Mouse (Mus musculus) C2C12 (cell line): ENCODE data around the gene Hjurp. TPM values are rescaled to one million over a fixed set of nuclear protein-coding genes. Genes with fewer than 3 reads are reported as not detected.

Experiments used
- H3K27me3 ChIP-seq: one replicate; pipeline ENCODE4 v1.6.1; 2011; ENCODE audit not compliant: control insufficient read depth, insufficient read depth, insufficient read length
- H3K36me3 ChIP-seq: one replicate; pipeline ENCODE4 v1.6.1; 2011; ENCODE audit not compliant: control insufficient read depth, insufficient read depth
- H3K4me3 ChIP-seq: one replicate; pipeline ENCODE4 v1.5.1; 2011; ENCODE audit warnings: mild to moderate bottlenecking, control low read depth; ENCODE audit not compliant: poor library complexity, insufficient read depth, severe bottlenecking
- H3K79me2 ChIP-seq: one replicate; pipeline ENCODE4 v1.6.1; 2011; ENCODE audit not compliant: control insufficient read depth, insufficient read depth
- H3K79me3 ChIP-seq: one replicate; pipeline ENCODE4 v1.6.1; 2011; ENCODE audit warnings: low read depth, control low read depth
- H3ac ChIP-seq: one replicate; pipeline ENCODE3; 2011; ENCODE audit warnings: low read depth; ENCODE audit not compliant: control insufficient read depth, insufficient read length
- CEBPB ChIP-seq: IDR thresholded peaks from one replicate; pipeline ENCODE4 v1.6.1; 2011; ENCODE audit warnings: low read depth, mild to moderate bottlenecking, control low read depth, moderate library complexity
- CTCF ChIP-seq: IDR thresholded peaks from one replicate; pipeline ENCODE4 v1.5.1; 2011; ENCODE audit not compliant: control insufficient read depth, insufficient read depth, insufficient read length
- FOSL1 ChIP-seq: IDR thresholded peaks from one replicate; pipeline ENCODE4 v1.8.0; 2011; ENCODE audit warnings: mild to moderate bottlenecking, low read length; ENCODE audit not compliant: poor library complexity, insufficient read depth, severe bottlenecking
- MAX ChIP-seq: IDR thresholded peaks from one replicate; pipeline ENCODE4 v1.6.1; 2011; ENCODE audit warnings: mild to moderate bottlenecking, control low read depth
- MYOD1 ChIP-seq: IDR thresholded peaks from one replicate; pipeline ENCODE4 v1.6.1; 2011; ENCODE audit warnings: low read depth; ENCODE audit not compliant: control insufficient read depth, insufficient read length
- MYOG ChIP-seq: IDR thresholded peaks from one replicate; pipeline ENCODE4 v1.6.1; 2011; ENCODE audit not compliant: control insufficient read depth, insufficient read length; ENCODE audit errors: extremely low read depth
- USF1 ChIP-seq: IDR thresholded peaks from one replicate; pipeline ENCODE4 v1.6.1; 2011; ENCODE audit warnings: low read depth, mild to moderate bottlenecking, control low read depth, moderate library complexity
- polyA plus RNA-seq: library from polyadenylated mRNA; unstranded; fragments of >200 nt; fragmentation: generic; extraction: Trizol; gene quantifications from one replicate; pipeline ENCODE4 v1.2.1, GENCODE M21; 2012; ENCODE audit warnings: missing spikeins

Gene Hjurp
- polyA plus RNA-seq, 1 experiment = 54.4 TPM

DNA sequence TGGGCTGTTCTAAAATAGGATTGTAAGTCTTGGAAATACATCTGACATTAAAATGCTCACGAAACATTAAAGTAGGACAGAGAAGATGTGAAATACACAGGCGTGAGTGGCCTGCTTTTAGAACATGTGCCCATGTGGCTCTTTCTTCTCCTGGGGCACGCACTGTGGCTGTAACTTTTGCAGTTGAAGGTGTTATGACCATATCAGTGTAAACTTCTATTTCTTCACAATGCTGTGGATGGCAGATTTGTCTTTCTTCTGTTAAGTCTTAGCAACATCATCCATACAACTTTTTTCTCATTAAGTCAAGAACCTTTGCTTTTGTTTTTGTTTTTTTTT is 11.3 kb upstream of the Hjurp start:
- TF ChIP-seq CTCF (no peak), MAX (no peak), MYOG (no peak), MYOD1 (no peak), FOSL1 (no peak), USF1 (no peak), CEBPB (no peak)
- Histone ChIP-seq H3K36me3 (no peaks in the 10 kb centered on the region), H3K79me3 (no peaks in the 10 kb centered on the region), H3ac (no peak overlapping the region), H3K4me3 (no peak overlapping the region), H3K79me2 (no peaks in the 10 kb centered on the region), H3K27me3 (peaks cover under 1% of the 10 kb centered on the region)

DNA sequence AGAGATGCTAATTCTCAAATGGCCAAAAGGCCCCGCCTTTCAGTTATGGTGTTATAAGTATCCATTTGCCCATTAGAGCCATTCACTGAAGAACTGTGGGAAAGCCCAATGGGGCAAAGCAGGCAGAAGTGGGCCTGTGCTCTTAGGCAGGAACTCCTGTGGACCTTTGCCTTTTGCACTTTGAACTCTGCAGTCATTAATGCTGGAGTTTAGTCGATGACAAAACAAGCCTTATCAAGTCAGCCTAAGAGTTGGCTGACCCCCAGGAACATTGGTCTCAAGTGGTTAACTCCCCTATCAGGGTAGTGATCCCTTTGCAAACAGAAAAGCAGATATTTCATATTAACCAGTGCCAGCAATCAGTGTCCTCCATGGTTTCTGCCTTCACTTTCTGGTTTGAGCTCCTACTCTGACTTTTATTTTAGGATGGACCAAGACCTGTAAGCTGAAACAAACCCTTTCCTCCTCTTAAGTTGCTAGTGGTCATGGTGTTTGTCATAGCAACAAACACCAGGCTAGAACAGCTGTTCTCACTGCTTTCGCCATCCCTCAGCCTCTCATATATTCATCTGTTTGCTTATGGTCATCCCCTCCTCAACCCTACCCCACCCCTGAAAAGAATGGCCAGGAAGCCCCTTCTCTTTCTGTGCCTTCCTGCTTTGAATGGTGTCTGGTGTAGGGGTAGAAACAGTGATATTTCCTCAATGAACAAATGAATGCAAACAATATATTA is 10.8 kb upstream of the Hjurp start:
- H3K79me2 ChIP-seq = no peaks in the 10 kb centered on the region
- no peak overlapping the region for H3K4me3 ChIP-seq
- no peak overlapping the region for H3ac ChIP-seq
- H3K27me3 ChIP-seq = no peaks in the 10 kb centered on the region
- no peaks in the 10 kb centered on the region for H3K79me3 ChIP-seq
- no peaks in the 10 kb centered on the region for H3K36me3 ChIP-seq
- no peak for TF ChIP-seq CEBPB
- TF ChIP-seq USF1 = no peak
- TF ChIP-seq MAX = no peak
- no peak for TF ChIP-seq CTCF
- TF ChIP-seq FOSL1 = no peak
- no peak for TF ChIP-seq MYOG
- TF ChIP-seq MYOD1 = no peak

DNA sequence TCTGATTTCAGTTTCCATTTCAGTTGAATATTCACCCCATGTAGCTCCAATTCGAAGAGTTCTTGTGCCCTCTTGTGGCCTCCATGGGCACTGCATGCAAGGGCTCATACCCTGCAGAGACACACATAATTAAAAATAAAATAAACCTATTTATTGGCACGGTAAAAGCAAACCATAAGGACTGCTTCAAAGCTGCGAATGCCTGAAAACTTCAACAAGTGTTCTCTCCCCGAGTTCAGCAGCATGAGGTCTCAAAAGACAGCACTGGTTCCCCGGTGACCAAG is 10.2 kb upstream of the Hjurp start:
- no peak overlapping the region for H3ac ChIP-seq
- H3K4me3 ChIP-seq = no peak overlapping the region
- no peaks in the 10 kb centered on the region for H3K79me2 ChIP-seq
- no peak for TF ChIP-seq USF1
- TF ChIP-seq CTCF = peak; percentile 62
- no peaks in the 10 kb centered on the region for H3K27me3 ChIP-seq
- H3K79me3 ChIP-seq = no peaks in the 10 kb centered on the region
- no peaks in the 10 kb centered on the region for H3K36me3 ChIP-seq

DNA sequence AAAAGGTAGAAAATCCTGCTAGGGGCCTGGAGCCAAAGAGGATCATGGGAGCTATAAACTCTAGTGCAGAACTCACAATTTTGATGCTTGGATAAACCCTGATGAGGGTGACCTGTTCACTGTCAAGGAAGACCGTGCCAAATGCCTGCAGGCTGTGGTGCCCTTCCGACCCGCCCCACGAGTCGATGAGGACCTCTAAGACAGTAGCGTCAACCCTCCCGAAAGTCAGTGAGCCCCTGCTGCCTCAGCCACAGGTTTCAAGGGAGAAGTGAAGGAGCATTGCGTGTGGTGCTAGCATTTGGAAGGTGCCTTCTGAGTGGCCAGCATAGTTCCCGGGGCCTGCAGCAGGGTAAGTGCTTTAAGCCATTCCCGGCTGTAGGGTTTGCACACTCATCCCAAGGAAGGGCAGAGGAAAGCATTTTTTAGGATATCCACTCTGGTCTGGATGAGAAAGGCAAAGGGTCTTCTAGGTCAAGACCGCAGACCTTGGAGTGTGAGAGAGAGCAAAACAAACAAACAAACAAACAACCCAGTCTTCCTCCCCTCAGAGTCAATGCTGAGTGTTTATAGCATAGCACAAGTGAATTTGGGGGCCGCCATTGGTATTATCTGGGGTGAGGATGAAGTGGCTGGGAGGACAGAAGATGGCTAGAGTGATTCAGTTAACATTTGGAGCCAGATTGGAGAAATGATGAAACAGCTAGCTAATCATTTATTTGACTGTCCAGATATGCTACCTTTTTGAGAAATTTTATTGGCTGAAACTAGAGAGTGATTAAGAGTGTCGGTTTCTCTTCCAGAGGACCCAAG is 9.7 kb upstream of the Hjurp start:
- Histone ChIP-seq H3K27me3 (no peaks in the 10 kb centered on the region), H3ac (no peak overlapping the region), H3K79me2 (no peaks in the 10 kb centered on the region), H3K36me3 (no peaks in the 10 kb centered on the region), H3K4me3 (no peak overlapping the region), H3K79me3 (no peaks in the 10 kb centered on the region)
- TF ChIP-seq MYOD1 = no peak
- no peak for TF ChIP-seq MYOG
- no peak for TF ChIP-seq USF1
- no peak for TF ChIP-seq MAX
- no peak for TF ChIP-seq CTCF
- no peak for TF ChIP-seq FOSL1
- TF ChIP-seq CEBPB = no peak

DNA sequence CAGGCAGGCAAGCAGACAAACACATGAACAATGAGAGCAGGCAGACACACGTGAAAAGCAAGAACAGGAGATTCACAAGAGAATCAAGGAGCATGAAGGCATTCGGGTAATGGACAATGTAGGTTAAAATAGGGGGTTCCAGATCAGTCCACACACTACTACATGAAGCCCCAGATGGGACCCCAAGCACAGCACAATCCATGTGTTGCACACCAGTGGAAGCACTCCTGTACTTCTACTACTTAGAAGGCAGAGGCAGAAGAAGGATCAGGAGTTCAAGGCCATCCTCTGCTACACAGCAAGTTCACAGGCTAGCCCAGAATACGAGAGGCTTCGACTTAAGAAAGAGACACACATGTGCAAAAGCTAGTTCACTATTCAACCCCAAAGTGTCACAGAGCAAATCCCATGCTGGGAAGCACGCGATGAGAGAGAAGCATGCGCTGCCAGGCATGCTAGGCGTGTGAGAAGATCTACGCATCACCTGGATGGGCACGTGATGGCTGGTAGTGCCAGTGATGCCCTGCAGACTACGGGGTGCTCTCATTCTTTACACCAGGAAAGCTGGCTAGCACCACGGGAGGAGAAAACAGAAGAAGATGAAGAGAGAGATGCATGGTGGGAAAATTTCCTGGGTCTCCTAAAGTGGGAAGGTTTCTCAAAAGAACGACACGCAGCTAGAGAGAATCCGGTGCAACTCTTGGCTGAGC is 8.9 kb upstream of the Hjurp start:
- Histone ChIP-seq H3K36me3 (no peaks in the 10 kb centered on the region), H3K27me3 (no peaks in the 10 kb centered on the region), H3K4me3 (no peak overlapping the region), H3K79me3 (no peaks in the 10 kb centered on the region), H3ac (no peak overlapping the region), H3K79me2 (no peaks in the 10 kb centered on the region)
- TF ChIP-seq CTCF (no peak), MYOG (no peak), MAX (no peak), USF1 (no peak), CEBPB (no peak), FOSL1 (no peak), MYOD1 (no peak)

DNA sequence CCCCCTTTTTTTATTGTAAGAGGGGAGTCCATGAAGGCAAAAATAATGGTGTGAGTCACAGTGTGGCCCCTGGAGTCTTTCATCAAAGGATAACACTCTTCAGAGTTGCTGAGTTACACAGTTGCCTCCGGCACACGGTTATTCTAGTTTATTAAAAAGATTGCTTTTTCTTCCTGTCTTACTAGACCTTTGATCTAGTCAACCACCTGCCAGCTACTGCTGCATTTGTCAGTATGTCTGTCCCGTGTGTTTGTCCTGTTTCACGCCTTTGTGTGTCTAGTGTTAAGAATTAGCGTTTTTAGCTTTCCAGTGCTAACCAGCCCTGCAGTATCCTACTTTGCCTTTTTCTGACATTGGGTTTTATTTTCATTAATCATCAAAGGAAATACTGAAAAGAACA is 8.2 kb upstream of the Hjurp start:
- H3K79me2 ChIP-seq = no peaks in the 10 kb centered on the region
- no peaks in the 10 kb centered on the region for H3K36me3 ChIP-seq
- H3K4me3 ChIP-seq = no peak overlapping the region
- H3K79me3 ChIP-seq = no peaks in the 10 kb centered on the region
- no peaks in the 10 kb centered on the region for H3K27me3 ChIP-seq
- no peak overlapping the region for H3ac ChIP-seq
- no peak for TF ChIP-seq FOSL1
